Mouse (Mus musculus) embryonic facial prominence, embryonic 15.5 days (tissue): ENCODE results near the gene Hoxb7. TPM values are rescaled to one million over a fixed set of nuclear protein-coding genes. Genes with fewer than 3 reads are reported as not detected.
A peak's percentile ranks its signal among the peaks of the same experiment; 100 is the strongest.

ENCODE experiments used
- ATAC-seq: fragments of 200-750 bp; cut with Nextera tagmentation; 2 replicates; pipeline ENCODE4 v1.8.0; 2017; ENCODE audit warnings: low read depth, moderate TSS enrichment; ENCODE audit not compliant: insufficient number of reproducible peaks, low FRiP score, low TSS enrichment
- H3K27ac ChIP-seq: fragments of 300-500 bp; sonication (generic); replicated peaks from 2 replicates; pipeline ENCODE4 v1.5.1; 2015; ENCODE audit warnings: mild to moderate bottlenecking, inconsistent platforms
- H3K27me3 ChIP-seq: fragments of 300-500 bp; sonication (generic); 2 replicates; pipeline ENCODE4 v1.6.1; 2015; ENCODE audit warnings: inconsistent platforms
- H3K36me3 ChIP-seq: fragments of 300-500 bp; sonication (generic); 2 replicates; pipeline ENCODE4 v1.6.1; 2015; ENCODE audit warnings: mild to moderate bottlenecking, inconsistent platforms
- H3K4me1 ChIP-seq: fragments of 300-500 bp; sonication (generic); 2 replicates; pipeline ENCODE4 v1.6.1; 2015; ENCODE audit warnings: inconsistent platforms
- H3K4me2 ChIP-seq: fragments of 300-500 bp; sonication (generic); replicated peaks from 2 replicates; pipeline ENCODE4 v1.6.1; 2015; ENCODE audit warnings: mild to moderate bottlenecking, inconsistent platforms
- H3K4me3 ChIP-seq: fragments of 300-500 bp; sonication (generic); replicated peaks from 2 replicates; pipeline ENCODE4 v1.5.1; 2015; ENCODE audit warnings: mild to moderate bottlenecking, inconsistent platforms
- H3K9ac ChIP-seq: fragments of 300-500 bp; sonication (generic); 2 replicates; pipeline ENCODE4 v1.6.1; 2015; ENCODE audit warnings: inconsistent platforms
- H3K9me3 ChIP-seq: fragments of 300-500 bp; sonication (generic); replicated peaks from 2 replicates; pipeline ENCODE4 v1.6.1; 2016; ENCODE audit warnings: inconsistent platforms
- WGBS: fragments of 180-500 bp; shearing (Covaris S2); methylation state at CpG from one replicate; pipeline ENCODE4 v1.1.7; 2015; 5-methylcytosine and 5-hydroxymethylcytosine counted together
- polyA plus RNA-seq: library from polyadenylated mRNA; unstranded; fragments of >200 nt; fragmentation: Nextera tagmentation; extraction: Ambion mirVana; gene quantifications from 2 replicates; pipeline ENCODE4 v1.2.1, GENCODE M21; 2015

Gene Hoxb7
- polyA plus RNA-seq, 1 experiment from 2014 or later: not detected

- H3K4me2 ChIP-seq: no peak overlapping the region
- peaks cover 11% of the 10 kb centered on the region for H3K4me1 ChIP-seq
- H3K9me3 ChIP-seq: no peaks in the 10 kb centered on the region
- ATAC-seq: no peak
- WGBS: 14% methylated on average over 6 of the region's 6 CpGs
- no peak overlapping the region for H3K9ac ChIP-seq
- no peak overlapping the region for H3K27ac ChIP-seq
- no peaks in the 10 kb centered on the region for H3K36me3 ChIP-seq
- H3K27me3 ChIP-seq: peaks cover 99% of the 10 kb centered on the region
- H3K4me3 ChIP-seq: no peak overlapping the region
Observed at GRCm38 (mm10) chr11:96322738-96323137, 36.3 kb downstream of the Hoxb7 start.

- ATAC-seq: no peak
- H3K4me1 ChIP-seq: peaks cover 11% of the 10 kb centered on the region
- H3K36me3 ChIP-seq: no peaks in the 10 kb centered on the region
- no peaks in the 10 kb centered on the region for H3K9me3 ChIP-seq
- no peak within 1 kb of the TSS for H3K9ac ChIP-seq
- no peak within 1 kb of the TSS for H3K27ac ChIP-seq
- H3K4me2 ChIP-seq: no peak within 1 kb of the TSS
- 3% methylated on average over 10 of the region's 10 CpGs for WGBS
- H3K4me3 ChIP-seq: no peak within 1 kb of the TSS
- H3K27me3 ChIP-seq: peaks cover 99% of the 10 kb centered on the region
Observed at GRCm38 (mm10) chr11:96323154-96323553, 36.7 kb downstream of the Hoxb7 start, which contains the start of gene Hoxb3. TSS of gene Hoxb3 (plus strand) at chr11:96323326.

GRCm38 (mm10) chr11:96324125-96324524, 37.7 kb downstream of the Hoxb7 start:
- no peaks in the 10 kb centered on the region for H3K9me3 ChIP-seq
- peaks cover 99% of the 10 kb centered on the region for H3K27me3 ChIP-seq
- H3K4me1 ChIP-seq: peaks cover 6% of the 10 kb centered on the region
- ATAC-seq: no peak
- no peak overlapping the region for H3K4me2 ChIP-seq
- no peak overlapping the region for H3K9ac ChIP-seq
- 4% methylated on average over 5 of the region's 5 CpGs for WGBS
- H3K4me3 ChIP-seq: no peak overlapping the region
- no peaks in the 10 kb centered on the region for H3K36me3 ChIP-seq
- no peak overlapping the region for H3K27ac ChIP-seq

- no peak overlapping the region for H3K4me3 ChIP-seq
- H3K9me3 ChIP-seq: no peaks in the 10 kb centered on the region
- no peak overlapping the region for H3K9ac ChIP-seq
- peaks cover 99% of the 10 kb centered on the region for H3K27me3 ChIP-seq
- WGBS: 7% methylated on average over 8 of the region's 8 CpGs
- H3K4me2 ChIP-seq: no peak overlapping the region
- ATAC-seq: no peak
- H3K4me1 ChIP-seq: peaks cover 2% of the 10 kb centered on the region; the same call in 1 of the 2 replicates
- H3K27ac ChIP-seq: no peak overlapping the region
- no peaks in the 10 kb centered on the region for H3K36me3 ChIP-seq
Observed at GRCm38 (mm10) chr11:96324965-96325364, 38.5 kb downstream of the Hoxb7 start.

GRCm38 (mm10) chr11:96325747-96326212, 39.4 kb downstream of the Hoxb7 start:
- Histone ChIP-seq H3K27ac (no peak overlapping the region), H3K9ac (no peak overlapping the region), H3K4me3 (no peak overlapping the region), H3K36me3 (no peaks in the 10 kb centered on the region), H3K4me1 (no peaks in the 10 kb centered on the region), H3K27me3 (peaks cover 99% of the 10 kb centered on the region), H3K4me2 (no peak overlapping the region), H3K9me3 (no peaks in the 10 kb centered on the region)
- 3% methylated on average over 22 of the region's 22 CpGs for WGBS
- ATAC-seq: no peak

- no peak overlapping the region for H3K27ac ChIP-seq
- 2% methylated on average over 12 of the region's 12 CpGs for WGBS
- H3K9ac ChIP-seq: no peak overlapping the region
- no peaks in the 10 kb centered on the region for H3K9me3 ChIP-seq
- peaks cover 99% of the 10 kb centered on the region for H3K27me3 ChIP-seq
- H3K36me3 ChIP-seq: no peaks in the 10 kb centered on the region
- no peaks in the 10 kb centered on the region for H3K4me1 ChIP-seq
- no peak overlapping the region for H3K4me2 ChIP-seq
- no peak for ATAC-seq
- no peak overlapping the region for H3K4me3 ChIP-seq
Observed at GRCm38 (mm10) chr11:96326705-96327104, 40.3 kb downstream of the Hoxb7 start.

GRCm38 (mm10) chr11:96327122-96327521, 40.7 kb downstream of the Hoxb7 start:
- Histone ChIP-seq H3K4me3 (no peak overlapping the region), H3K4me2 (no peak overlapping the region), H3K9ac (no peak overlapping the region), H3K27ac (no peak overlapping the region), H3K9me3 (no peaks in the 10 kb centered on the region), H3K36me3 (no peaks in the 10 kb centered on the region), H3K27me3 (peaks cover 99% of the 10 kb centered on the region), H3K4me1 (no peaks in the 10 kb centered on the region)
- WGBS: 3% methylated on average over 7 of the region's 7 CpGs
- no peak for ATAC-seq

GRCm38 (mm10) chr11:96327750-96328149, 41.3 kb downstream of the Hoxb7 start:
- H3K9ac ChIP-seq: no peak overlapping the region
- no peaks in the 10 kb centered on the region for H3K9me3 ChIP-seq
- no peak overlapping the region for H3K4me3 ChIP-seq
- peaks cover 99% of the 10 kb centered on the region for H3K27me3 ChIP-seq
- H3K4me1 ChIP-seq: peaks cover 3% of the 10 kb centered on the region
- ATAC-seq: no peak
- no peak overlapping the region for H3K27ac ChIP-seq
- 3% methylated on average over 5 of the region's 5 CpGs for WGBS
- H3K36me3 ChIP-seq: no peaks in the 10 kb centered on the region
- H3K4me2 ChIP-seq: no peak overlapping the region

GRCm38 (mm10) chr11:96328605-96329004, 42.2 kb downstream of the Hoxb7 start:
- Histone ChIP-seq H3K27me3 (peaks cover 99% of the 10 kb centered on the region), H3K27ac (no peak overlapping the region), H3K36me3 (no peaks in the 10 kb centered on the region), H3K4me1 (peaks cover 6% of the 10 kb centered on the region), H3K4me2 (no peak overlapping the region), H3K4me3 (no peak overlapping the region), H3K9ac (no peak overlapping the region), H3K9me3 (no peaks in the 10 kb centered on the region)
- WGBS: 10% methylated on average over 8 of the region's 8 CpGs
- ATAC-seq: no peak

- Histone ChIP-seq H3K4me2 (no peak overlapping the region), H3K4me1 (peaks cover 6% of the 10 kb centered on the region), H3K9ac (no peak overlapping the region), H3K27me3 (peaks cover 99% of the 10 kb centered on the region), H3K36me3 (no peaks in the 10 kb centered on the region), H3K27ac (no peak overlapping the region), H3K9me3 (no peaks in the 10 kb centered on the region), H3K4me3 (no peak overlapping the region)
- 1% methylated on average over 8 of the region's 8 CpGs for WGBS
- ATAC-seq: no peak
Observed at GRCm38 (mm10) chr11:96332105-96332504, 45.7 kb downstream of the Hoxb7 start.

GRCm38 (mm10) chr11:96332618-96333032, 46.2 kb downstream of the Hoxb7 start:
- Histone ChIP-seq H3K27ac (no peak overlapping the region), H3K9ac (no peak overlapping the region), H3K36me3 (no peaks in the 10 kb centered on the region), H3K9me3 (no peaks in the 10 kb centered on the region), H3K4me2 (peak overlapping the region; percentile 43), H3K4me1 (peaks cover 6% of the 10 kb centered on the region), H3K27me3 (peaks cover 99% of the 10 kb centered on the region), H3K4me3 (peak overlapping the region; percentile 12)
- 1% methylated on average over 35 of the region's 35 CpGs for WGBS
- ATAC-seq: no peak

GRCm38 (mm10) chr11:96333241-96334001, 47.0 kb downstream of the Hoxb7 start:
- peaks cover 6% of the 10 kb centered on the region for H3K4me1 ChIP-seq
- no peak overlapping the region for H3K4me2 ChIP-seq
- H3K9ac ChIP-seq: no peak overlapping the region
- 6% methylated on average over 17 of the region's 17 CpGs for WGBS
- H3K27ac ChIP-seq: no peak overlapping the region
- no peak for ATAC-seq
- H3K36me3 ChIP-seq: no peaks in the 10 kb centered on the region
- peaks cover 99% of the 10 kb centered on the region for H3K27me3 ChIP-seq
- no peak overlapping the region for H3K4me3 ChIP-seq
- no peaks in the 10 kb centered on the region for H3K9me3 ChIP-seq
